Mouse (Mus musculus) CH12.LX (cell line): ENCODE measurements around the gene Herc2.

Experiments
- EP300 ChIP-seq: IDR thresholded peaks from 2 replicates; pipeline ENCODE4 v1.6.1; 2011; ENCODE audit warnings: low read length, improper control_type of control experiment
- IRF4 ChIP-seq: IDR thresholded peaks from 2 replicates; pipeline ENCODE4 v1.6.1; 2014; ENCODE audit warnings: low read depth, mild to moderate bottlenecking, inconsistent platforms, low read length, improper control_type of control experiment
- JUN ChIP-seq: IDR thresholded peaks from 2 replicates; pipeline ENCODE4 v1.6.1; 2011; ENCODE audit warnings: low read depth, mild to moderate bottlenecking, low read length, improper control_type of control experiment, moderate library complexity; ENCODE audit not compliant: insufficient read depth
- USF2 ChIP-seq: conservative IDR thresholded peaks from 2 replicates; pipeline ENCODE4 v1.6.1; 2011; ENCODE audit warnings: low read depth, low read length, improper control_type of control experiment
- ZNF384 ChIP-seq: IDR thresholded peaks from 2 replicates; pipeline ENCODE4 v1.6.1; 2012; ENCODE audit warnings: low read depth, low read length, improper control_type of control experiment, inconsistent platforms

- no peak for TF ChIP-seq EP300
- no peak for TF ChIP-seq ZNF384
- no peak for TF ChIP-seq IRF4
- TF ChIP-seq JUN: no peak
- TF ChIP-seq USF2: no peak
Measured at GRCm38 (mm10) chr7:56235794-56236423, 185.9 kb downstream of the Herc2 start.
